Mouse (Mus musculus) bone marrow macrophage, adult 2 months (primary cell): ENCODE measurements around the gene Dgkb. TPM values are rescaled to one million over a fixed set of nuclear protein-coding genes. Genes with fewer than 3 reads are reported as not detected.

Experiments
- H3K27ac ChIP-seq: 2 replicates; pipeline ENCODE4 v1.5.1; 2012; ENCODE audit warnings: low read depth, low read length; ENCODE audit not compliant: insufficient read depth
- H3K4me1 ChIP-seq: 2 replicates; pipeline ENCODE4 v1.6.1; 2012; ENCODE audit warnings: low read length; ENCODE audit not compliant: control insufficient read depth, insufficient read depth
- H3K4me3 ChIP-seq: 2 replicates; pipeline ENCODE4 v1.5.1; 2012; ENCODE audit warnings: mild to moderate bottlenecking, low read length, moderate library complexity; ENCODE audit not compliant: insufficient read depth
- CTCF ChIP-seq: IDR thresholded peaks from 2 replicates; pipeline ENCODE4 v1.5.1; 2012; ENCODE audit warnings: low read depth, mild to moderate bottlenecking, low read length, moderate library complexity
- POLR2A ChIP-seq: IDR thresholded peaks from 2 replicates; pipeline ENCODE4 v1.6.1; 2012; ENCODE audit warnings: mild to moderate bottlenecking, low read depth, low read length, borderline replicate concordance
- polyA plus RNA-seq: library from polyadenylated mRNA; stranded (reverse); fragments of >200 nt; gene quantifications from 2 replicates; pipeline ENCODE4 v1.2.4, GENCODE M21; 2012; ENCODE audit not compliant: missing spikeins, insufficient read depth, insufficient read length

Dgkb gene
- polyA plus RNA-seq, 1 experiment, result not detected

- Histone ChIP-seq H3K27ac (no peak overlapping the region), H3K4me1 (no peaks in the 10 kb centered on the region), H3K4me3 (no peak overlapping the region)
- TF ChIP-seq CTCF, result no peak
- TF ChIP-seq POLR2A, result no peak
These were observed 582.6 kb downstream of the Dgkb start for GRCm38 (mm10) chr12:38400089-38400488.

GRCm38 (mm10) chr12:38435364-38436130 lies 618.0 kb downstream of the Dgkb start:
- no peaks in the 10 kb centered on the region for H3K4me1 ChIP-seq
- H3K4me3 ChIP-seq, result no peak overlapping the region
- no peak for TF ChIP-seq CTCF
- H3K27ac ChIP-seq, result no peak overlapping the region

GRCm38 (mm10) chr12:38436131-38436436 lies 618.6 kb downstream of the Dgkb start:
- H3K27ac ChIP-seq, result no peak overlapping the region
- H3K4me1 ChIP-seq, result no peaks in the 10 kb centered on the region
- no peak for TF ChIP-seq CTCF
- no peak for TF ChIP-seq POLR2A
- no peak overlapping the region for H3K4me3 ChIP-seq

GRCm38 (mm10) chr12:38450323-38451087 lies 633.0 kb downstream of the Dgkb start:
- Histone ChIP-seq H3K4me3 (no peak overlapping the region), H3K4me1 (no peaks in the 10 kb centered on the region), H3K27ac (no peak overlapping the region)
- TF ChIP-seq POLR2A, result no peak

- TF ChIP-seq CTCF (no peak), POLR2A (no peak)
- Histone ChIP-seq H3K27ac (no peak overlapping the region), H3K4me1 (no peaks in the 10 kb centered on the region), H3K4me3 (no peak overlapping the region)
These were observed 634.2 kb downstream of the Dgkb start for GRCm38 (mm10) chr12:38451677-38452076.

- Histone ChIP-seq H3K27ac (no peak overlapping the region), H3K4me3 (no peak overlapping the region), H3K4me1 (no peaks in the 10 kb centered on the region)
- TF ChIP-seq CTCF (no peak), POLR2A (no peak)
These were observed 650.7 kb downstream of the Dgkb start for GRCm38 (mm10) chr12:38468191-38468590.

- Histone ChIP-seq H3K4me3 (no peak overlapping the region), H3K27ac (no peak overlapping the region), H3K4me1 (no peaks in the 10 kb centered on the region)
- TF ChIP-seq POLR2A, result no peak
- no peak for TF ChIP-seq CTCF
These were observed 651.1 kb downstream of the Dgkb start for GRCm38 (mm10) chr12:38468605-38469004.

GRCm38 (mm10) chr12:38497229-38497628 lies 679.7 kb downstream of the Dgkb start:
- H3K4me1 ChIP-seq, result no peaks in the 10 kb centered on the region
- no peak for TF ChIP-seq POLR2A
- no peak for TF ChIP-seq CTCF

GRCm38 (mm10) chr12:38500931-38501330 lies 683.4 kb downstream of the Dgkb start:
- Histone ChIP-seq H3K27ac (no peak overlapping the region), H3K4me1 (no peaks in the 10 kb centered on the region), H3K4me3 (no peak overlapping the region)
- TF ChIP-seq CTCF (no peak), POLR2A (no peak)

More at GRCm38 (mm10) chr12:38497229-38497628, 679.7 kb downstream of the Dgkb start:
- Histone ChIP-seq H3K27ac (no peak overlapping the region), H3K4me3 (no peak overlapping the region)

- Histone ChIP-seq H3K4me3 (no peak overlapping the region), H3K4me1 (no peaks in the 10 kb centered on the region), H3K27ac (no peak overlapping the region)
- TF ChIP-seq POLR2A, result no peak
- TF ChIP-seq CTCF, result no peak
These were observed 690.7 kb downstream of the Dgkb start for GRCm38 (mm10) chr12:38508195-38508594.

GRCm38 (mm10) chr12:38545431-38545830 lies 727.9 kb downstream of the Dgkb start:
- TF ChIP-seq POLR2A (no peak), CTCF (no peak)
- Histone ChIP-seq H3K4me3 (no peak overlapping the region), H3K27ac (no peak overlapping the region), H3K4me1 (no peaks in the 10 kb centered on the region)
